ENCODE assay signal across 13 mouse cellular contexts in genomic region chr7:136613496-136613895, GRCm38 (mm10).
DNase-seq lines count a peak whose midpoint lies in the region; ATAC-seq and TF ChIP-seq lines count a peak whose summit lies in the region.
"Had no signal": no experiment of that assay in that cellular context is flagged by ENCODE, and none has a peak within 500 bp of the region (broad histone marks: within the 10 kb centered on the region; RNA-seq: fewer than 3 reads in every experiment).

No protein-coding gene starts in this region.

- H3K4me3 ChIP-seq in liver, adult 2 months (ENCODE audit: insufficient read depth, low read depth, low read length): no peak overlapping the region
- H3K4me3 ChIP-seq: hindbrain, embryonic 15.5 days had no signal

- no peak for TF ChIP-seq CTCF in liver, adult 2 months (IDR thresholded peaks at IDR 0.05; ENCODE audit: low read depth, low read length)

- 82% methylated on average over 4 of the region's 4 CpGs for WGBS in liver, adult 2 months

- no peaks in the 10 kb centered on the region for H3K79me2 ChIP-seq in liver, adult 2 months (ENCODE audit: control insufficient read depth, insufficient read depth, low read length)

- no peak for TF ChIP-seq POLR2A in liver, adult 2 months (IDR thresholded peaks at IDR 0.05; ENCODE audit: extremely low read depth, insufficient read depth, low read length)

- H3K36me3 ChIP-seq in liver, adult 2 months (ENCODE audit: control insufficient read depth, insufficient read depth, low read length): no peaks in the 10 kb centered on the region
- H3K36me3 ChIP-seq: hindbrain, embryonic 15.5 days had no signal

- no peak for ATAC-seq in monocyte, adult 5-6 weeks (replicated peaks; ENCODE audit: insufficient number of reproducible peaks, low FRiP score, low TSS enrichment, poor library complexity, severe bottlenecking)
- no peak for ATAC-seq in erythroblast, adult 5-6 weeks (replicated peaks; ENCODE audit: low FRiP score, poor library complexity, severe bottlenecking)

- H3K27me3 ChIP-seq in liver, adult 2 months (ENCODE audit: control insufficient read depth, insufficient read depth, low read length): 0 out of 2 replicates have a peak, but pooled peaks cover 2% of the 10 kb centered on the region
- H3K27me3 ChIP-seq: hindbrain, embryonic 15.5 days had no signal

- H3K9ac ChIP-seq in liver, adult 2 months (ENCODE audit: low read depth, low read length): no peak overlapping the region
- H3K9ac ChIP-seq: hindbrain, embryonic 15.5 days had no signal

- DNase-seq in adrenal gland, adult (ENCODE audit: inconsistent age in 2 of 2, low spot score in 1 of 2): peak; percentile 3 to 42
- DNase-seq in adrenal gland, postnatal 4 days (ENCODE audit: low spot score in 2 of 2): no peak
- DNase-seq in liver, adult 2 months (ENCODE audit: extremely low read depth, low read depth, low spot score): peak; percentile 12
- DNase-seq in liver: no peak
- peak; percentile 80 for DNase-seq in heart, adult 8-10 months (ENCODE audit: low spot score)
- peak; percentile 73 for DNase-seq in kidney, postnatal 14 days
- DNase-seq: cerebellum, postnatal 25 days; lung, adult 18-20 months; right cerebral cortex, adult 18-20 months; thymus, postnatal 14 days had no signal

- no peaks in the 10 kb centered on the region for H3K4me1 ChIP-seq in liver, adult 2 months (ENCODE audit: control insufficient read depth, insufficient read depth, low read length)
- H3K4me1 ChIP-seq: hindbrain, embryonic 15.5 days had no signal

- no peak overlapping the region for H3K27ac ChIP-seq in liver, adult 2 months (replicated peaks; ENCODE audit: insufficient read depth, low read depth, low read length)
- H3K27ac ChIP-seq: hindbrain, embryonic 15.5 days had no signal

Comparison
In these comparisons a context has a peak if more than half of its experiments do, and no peak if none do; other contexts are left out.
1. DNase-seq: peak in adrenal gland, adult (2 of 2), liver, adult 2 months (single experiment), heart, adult 8-10 months (single experiment) and kidney, postnatal 14 days (single experiment); none in adrenal gland, postnatal 4 days (0 of 2) and liver (single experiment).